Mouse (Mus musculus) intestine, embryonic 14.5 days (tissue): ENCODE results near the gene Ppp1r9a. TPM values are rescaled to one million over a fixed set of nuclear protein-coding genes. Genes with fewer than 3 reads are reported as not detected.
A peak's percentile ranks its signal among the peaks of the same experiment; 100 is the strongest.

Source experiments
- ATAC-seq: fragments of 200-750 bp; cut with Nextera tagmentation; replicated peaks from 2 replicates; pipeline ENCODE4 v1.8.0; 2017; ENCODE audit warnings: low read depth, moderate number of reproducible peaks, moderate TSS enrichment, moderate library complexity; ENCODE audit not compliant: low FRiP score, low TSS enrichment
- DNase-seq: peaks from one replicate; pipeline ENCODE4 v3.0.0-alpha.2; 2018; ENCODE audit warnings: low spot score
- H3K27ac ChIP-seq: fragments of 300-500 bp; sonication (generic); 2 replicates; pipeline ENCODE4 v1.5.1; 2014; ENCODE audit warnings: low read depth, mild to moderate bottlenecking, control low read depth
- H3K27me3 ChIP-seq: fragments of 300-500 bp; sonication (generic); replicated peaks from 2 replicates; pipeline ENCODE4 v1.6.1; 2014; ENCODE audit warnings: low read length, control low read depth; ENCODE audit not compliant: control insufficient read depth, insufficient read depth
- H3K36me3 ChIP-seq: fragments of 300-500 bp; sonication (generic); 2 replicates; pipeline ENCODE4 v1.6.1; 2014; ENCODE audit warnings: low read length, control low read depth; ENCODE audit not compliant: control insufficient read depth, insufficient read depth
- H3K4me1 ChIP-seq: fragments of 300-500 bp; sonication (generic); replicated peaks from 2 replicates; pipeline ENCODE4 v1.6.1; 2014; ENCODE audit warnings: low read length, control low read depth, mixed read lengths; ENCODE audit not compliant: control insufficient read depth, insufficient read depth
- H3K4me2 ChIP-seq: fragments of 300-500 bp; sonication (generic); 2 replicates; pipeline ENCODE4 v1.6.1; 2014; ENCODE audit warnings: low read length
- H3K4me3 ChIP-seq: fragments of 300-500 bp; sonication (generic); 2 replicates; pipeline ENCODE4 v1.5.1; 2014; ENCODE audit warnings: low read depth, low read length, control low read depth, mixed read lengths
- H3K9ac ChIP-seq: fragments of 300-500 bp; sonication (generic); 2 replicates; pipeline ENCODE4 v1.6.1; 2014; ENCODE audit warnings: mild to moderate bottlenecking, low read length
- H3K9me3 ChIP-seq: fragments of 300-500 bp; sonication (generic); 2 replicates; pipeline ENCODE4 v1.6.1; 2016; ENCODE audit warnings: low read length, control low read depth; ENCODE audit not compliant: control insufficient read depth
- WGBS: fragments of 180-500 bp; shearing (Covaris S2); extraction: QIAGEN DNeasy Blood & Tissue Kit; methylation state at CpG from one replicate; pipeline ENCODE4 v1.1.7; 2014; 5-methylcytosine and 5-hydroxymethylcytosine counted together
- polyA plus RNA-seq: library from polyadenylated mRNA; unstranded; fragments of >200 nt; fragmentation: Nextera tagmentation; extraction: Ambion mirVana; gene quantifications from 2 replicates; pipeline ENCODE4 v1.2.1, GENCODE M21; 2014

Ppp1r9a gene
- polyA plus RNA-seq, 1 experiment from 2014 or later: 22.7 TPM

DNA sequence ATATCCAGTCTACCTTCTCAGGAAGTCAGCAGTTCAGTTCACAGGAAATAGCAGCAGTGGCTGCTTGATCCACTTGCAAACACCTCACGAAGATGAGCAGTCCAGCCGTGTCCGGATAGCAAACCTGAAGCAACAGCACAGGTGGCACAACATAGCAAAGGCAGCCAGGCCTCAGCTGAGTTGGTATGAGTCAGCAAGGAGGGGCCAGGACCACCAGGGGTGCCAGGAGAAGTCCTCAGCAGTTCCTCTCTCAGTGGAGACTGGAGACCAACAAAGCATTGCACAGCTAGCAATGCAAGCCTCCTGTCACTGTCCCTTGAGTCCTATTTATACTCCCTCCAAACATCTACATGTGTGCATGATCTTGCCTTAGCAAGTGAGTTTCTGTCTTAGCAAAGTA is 83.0 kb downstream of the Ppp1r9a start:
- 82% methylated on average over 3 of the region's 3 CpGs for WGBS
- Histone ChIP-seq H3K9ac (no peak overlapping the region), H3K27me3 (no peaks in the 10 kb centered on the region), H3K36me3 (no peaks in the 10 kb centered on the region), H3K27ac (no peak overlapping the region), H3K4me1 (peaks cover 13% of the 10 kb centered on the region), H3K4me2 (no peak overlapping the region), H3K9me3 (no peaks in the 10 kb centered on the region), H3K4me3 (no peak overlapping the region)
- ATAC-seq: no peak
- DNase-seq: no peak

DNA sequence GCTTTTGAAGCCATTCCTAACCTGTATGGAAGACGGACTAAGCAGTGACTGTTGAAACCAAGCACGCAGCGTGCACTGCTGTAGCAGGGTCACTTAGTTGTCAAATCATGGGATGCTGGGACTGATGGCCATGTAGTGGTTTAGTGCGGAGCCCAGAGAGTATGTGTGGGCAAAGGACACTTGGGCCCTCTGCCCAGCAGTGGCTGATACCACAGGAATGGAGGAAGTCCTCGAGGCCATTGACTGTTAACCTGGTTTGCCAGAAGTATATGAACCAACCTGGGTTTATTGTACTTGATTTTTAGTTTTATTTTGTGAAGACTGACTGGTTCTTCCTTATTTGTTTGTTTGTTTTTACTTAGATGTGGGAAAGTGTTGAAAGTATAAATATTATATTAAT is 84.4 kb downstream of the Ppp1r9a start:
- WGBS: 96% methylated on average over 5 of the region's 5 CpGs
- ATAC-seq: no peak
- H3K4me1 ChIP-seq: peaks cover 13% of the 10 kb centered on the region

DNA sequence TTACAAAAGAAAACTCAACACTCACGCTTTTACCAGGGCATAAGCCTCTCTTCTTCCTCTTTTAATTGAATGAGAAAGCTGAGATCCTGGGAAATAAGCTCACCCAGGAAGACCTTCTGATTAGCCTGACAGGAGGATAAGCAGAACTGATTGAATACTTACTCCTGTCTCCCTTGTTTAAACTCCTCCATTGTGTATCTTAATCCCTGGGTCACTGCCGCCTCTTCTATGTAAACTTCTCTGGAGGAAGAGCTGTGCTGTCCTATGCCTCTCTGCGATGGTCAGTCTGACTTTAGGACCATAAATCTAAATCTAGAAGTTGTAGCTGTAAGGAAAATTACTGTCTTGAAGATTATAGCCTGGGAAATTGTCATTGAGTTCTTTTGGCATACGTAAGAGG is 86.0 kb downstream of the Ppp1r9a start:
- Histone ChIP-seq H3K9ac (no peak overlapping the region), H3K9me3 (no peaks in the 10 kb centered on the region), H3K4me3 (no peak overlapping the region), H3K27me3 (no peaks in the 10 kb centered on the region), H3K27ac (peak overlapping the region; percentile 51; the same call in 1 of the 2 replicates), H3K4me1 (peaks cover 18% of the 10 kb centered on the region), H3K36me3 (no peaks in the 10 kb centered on the region), H3K4me2 (no peak overlapping the region)
- WGBS: 24% methylated on average over 4 of the region's 4 CpGs
- DNase-seq (no peak), ATAC-seq (no peak)

More for the DNA sequence above, 84.4 kb downstream of the Ppp1r9a start:
- H3K36me3 ChIP-seq: no peaks in the 10 kb centered on the region
- H3K4me3 ChIP-seq: no peak overlapping the region
- H3K4me2 ChIP-seq: no peak overlapping the region
- H3K27ac ChIP-seq: no peak overlapping the region
- H3K27me3 ChIP-seq: no peaks in the 10 kb centered on the region
- DNase-seq: no peak
- H3K9me3 ChIP-seq: no peaks in the 10 kb centered on the region
- no peak overlapping the region for H3K9ac ChIP-seq

DNA sequence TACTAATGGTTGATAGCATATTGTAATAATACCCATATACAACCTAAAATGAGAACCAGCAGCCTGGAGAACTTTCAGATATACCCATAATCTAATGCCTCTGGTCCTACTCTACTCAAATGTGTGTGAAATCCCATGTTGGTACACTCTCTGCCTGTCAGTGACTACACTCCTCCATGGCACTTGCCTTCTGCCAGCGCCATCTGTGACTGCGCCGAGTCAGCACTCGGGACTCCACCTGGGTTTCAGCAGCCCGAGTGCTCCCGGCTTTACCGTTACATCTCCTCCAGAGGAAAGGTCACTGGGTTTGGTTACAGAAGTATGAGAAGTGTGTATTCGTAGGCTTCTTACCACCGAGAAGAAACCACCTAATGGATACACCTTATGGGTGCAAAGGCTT is 89.6 kb downstream of the Ppp1r9a start:
- 95% methylated on average over 9 of the region's 9 CpGs for WGBS
- no peak overlapping the region for H3K4me2 ChIP-seq
- H3K4me1 ChIP-seq: peaks cover 38% of the 10 kb centered on the region
- DNase-seq (no peak), ATAC-seq (no peak)
- no peaks in the 10 kb centered on the region for H3K27me3 ChIP-seq
- no peaks in the 10 kb centered on the region for H3K36me3 ChIP-seq
- no peak overlapping the region for H3K27ac ChIP-seq
- H3K9ac ChIP-seq: no peak overlapping the region
- no peaks in the 10 kb centered on the region for H3K9me3 ChIP-seq
- no peak overlapping the region for H3K4me3 ChIP-seq

DNA sequence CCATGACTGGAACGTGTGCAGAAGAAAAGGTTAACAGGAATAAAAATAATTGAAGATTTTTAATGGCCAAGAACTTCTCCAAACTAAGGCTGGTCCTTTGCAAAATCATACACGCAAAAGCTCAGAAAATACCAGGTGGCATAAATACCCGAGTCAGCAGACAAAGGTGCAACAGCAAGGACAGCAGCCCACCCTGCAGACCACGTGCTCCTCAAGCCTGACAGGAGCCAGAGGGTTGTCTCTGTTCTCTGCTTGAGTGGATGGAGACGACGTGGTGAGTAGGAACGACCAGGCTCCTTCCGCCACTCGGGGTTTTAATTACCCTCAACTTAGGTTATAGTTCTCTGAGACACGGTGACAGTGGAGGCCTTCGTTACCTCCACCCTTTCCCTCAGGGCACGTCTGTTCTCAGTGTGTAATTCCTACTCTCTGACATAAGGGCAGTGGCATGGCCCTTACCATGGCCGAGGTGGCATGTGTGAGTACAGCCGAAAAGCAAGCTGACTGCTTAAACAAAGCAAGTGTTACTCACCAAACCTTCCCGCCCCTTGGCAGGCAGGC is 91.0 kb downstream of the Ppp1r9a start:
- Histone ChIP-seq H3K4me1 (peaks cover 31% of the 10 kb centered on the region), H3K4me3 (no peak overlapping the region), H3K36me3 (no peaks in the 10 kb centered on the region), H3K27me3 (no peaks in the 10 kb centered on the region), H3K27ac (peak overlapping the region; percentile 84), H3K9ac (no peak overlapping the region), H3K4me2 (peak overlapping the region; percentile 16), H3K9me3 (no peaks in the 10 kb centered on the region)
- WGBS: 36% methylated on average over 15 of the region's 15 CpGs
- no peak for DNase-seq
- ATAC-seq: no peak

DNA sequence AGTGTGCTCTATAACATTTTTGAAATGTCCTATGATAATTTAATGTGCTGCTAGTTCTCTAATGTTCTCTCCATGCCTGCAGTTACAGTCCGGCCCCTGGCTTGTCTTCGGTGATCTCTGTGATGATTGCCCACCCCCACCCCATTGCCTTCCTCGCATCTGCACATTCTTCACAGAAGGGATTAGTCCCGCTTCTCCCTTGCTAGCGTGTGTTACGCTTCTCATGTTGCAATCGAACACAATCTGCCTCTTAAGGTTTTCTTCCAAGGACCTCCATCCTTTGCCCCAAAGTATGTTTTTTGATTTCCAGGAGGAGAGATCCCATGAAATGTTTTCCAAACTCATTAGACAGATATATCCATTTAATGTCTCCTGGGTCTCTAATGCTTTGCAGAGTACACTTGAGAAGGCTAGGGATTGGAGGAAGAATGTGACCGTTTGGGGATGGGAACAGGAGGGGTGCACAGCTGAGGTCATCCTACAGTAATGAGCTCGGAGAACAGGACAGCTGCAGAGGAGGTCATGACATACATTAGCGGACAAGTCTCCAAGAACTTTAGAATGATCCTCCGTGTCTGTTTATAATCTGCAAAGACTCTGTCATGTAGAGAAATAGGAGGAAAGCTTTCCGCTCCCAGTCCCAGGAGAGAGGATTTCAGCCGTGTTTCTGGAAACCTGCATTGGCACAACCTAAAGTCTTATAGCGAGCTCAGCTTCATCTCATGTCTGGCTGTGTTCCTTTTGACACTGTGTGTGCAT is 91.6 kb downstream of the Ppp1r9a start:
- 24% methylated on average over 14 of the region's 14 CpGs for WGBS
- ATAC-seq: 0 out of 2 replicates have a peak, but pooled peaks have one; percentile 63
- DNase-seq: no peak

DNA sequence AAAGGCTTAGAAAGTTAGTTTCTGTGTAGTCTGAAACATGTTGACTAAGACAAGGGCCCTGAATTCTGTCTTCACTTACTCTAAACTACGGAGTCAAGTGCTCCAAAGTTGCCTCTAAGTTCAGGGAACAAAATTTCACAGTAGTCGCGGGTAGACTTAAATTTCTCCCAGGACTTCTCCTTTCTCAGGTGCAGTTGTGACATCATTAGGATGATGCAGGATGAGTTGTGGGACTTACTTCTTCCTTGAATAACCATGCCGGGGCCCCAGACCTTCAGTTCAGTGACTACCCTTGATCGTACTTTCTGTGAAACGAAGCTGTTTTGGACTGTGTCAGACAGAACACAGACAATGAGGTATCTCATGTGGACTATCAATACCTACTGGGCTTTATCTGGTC is 94.9 kb downstream of the Ppp1r9a start:
- H3K4me1 ChIP-seq: peaks cover 26% of the 10 kb centered on the region; the same call in 1 of the 2 replicates
- 91% methylated on average over 6 of the region's 6 CpGs for WGBS
- H3K27ac ChIP-seq: no peak overlapping the region
- no peak overlapping the region for H3K4me2 ChIP-seq
- ATAC-seq (no peak), DNase-seq (no peak)
- no peaks in the 10 kb centered on the region for H3K27me3 ChIP-seq
- no peak overlapping the region for H3K4me3 ChIP-seq
- H3K9ac ChIP-seq: no peak overlapping the region
- no peaks in the 10 kb centered on the region for H3K9me3 ChIP-seq
- no peaks in the 10 kb centered on the region for H3K36me3 ChIP-seq

More for the DNA sequence above, 91.6 kb downstream of the Ppp1r9a start:
- no peak overlapping the region for H3K9ac ChIP-seq
- no peaks in the 10 kb centered on the region for H3K9me3 ChIP-seq
- H3K27ac ChIP-seq: peak overlapping the region; percentile 84
- H3K27me3 ChIP-seq: no peaks in the 10 kb centered on the region
- H3K36me3 ChIP-seq: no peaks in the 10 kb centered on the region
- H3K4me3 ChIP-seq: no peak overlapping the region
- H3K4me1 ChIP-seq: peaks cover 26% of the 10 kb centered on the region; the same call in 1 of the 2 replicates
- H3K4me2 ChIP-seq: peak overlapping the region; percentile 16

DNA sequence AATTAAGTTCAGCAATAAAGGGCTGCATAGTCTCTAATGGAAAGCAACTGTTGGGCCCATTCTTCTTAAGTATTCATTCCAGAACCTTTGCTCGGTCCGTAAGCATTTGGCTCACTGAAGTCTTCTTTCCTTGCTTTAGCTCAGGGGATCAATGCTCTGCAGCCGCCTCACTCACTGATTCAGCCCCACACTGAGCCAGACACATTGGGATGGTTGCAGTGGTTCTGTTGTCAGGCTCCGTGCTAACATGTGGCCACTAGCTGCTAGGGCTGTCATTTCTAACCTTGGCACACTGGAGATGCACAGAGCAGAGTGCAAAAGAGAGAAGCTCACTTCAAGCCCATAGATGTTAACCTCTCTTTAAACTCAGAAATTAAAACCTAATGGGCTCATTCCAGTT is 96.2 kb downstream of the Ppp1r9a start:
- H3K27ac ChIP-seq: no peak overlapping the region
- H3K4me2 ChIP-seq: no peak overlapping the region
- 56% methylated on average over 4 of the region's 4 CpGs for WGBS
- H3K4me1 ChIP-seq: peaks cover 18% of the 10 kb centered on the region; the same call in 1 of the 2 replicates
- no peaks in the 10 kb centered on the region for H3K36me3 ChIP-seq
- H3K9ac ChIP-seq: no peak overlapping the region
- no peak overlapping the region for H3K4me3 ChIP-seq
- H3K27me3 ChIP-seq: no peaks in the 10 kb centered on the region
- DNase-seq (no peak), ATAC-seq (no peak)
- H3K9me3 ChIP-seq: no peaks in the 10 kb centered on the region

DNA sequence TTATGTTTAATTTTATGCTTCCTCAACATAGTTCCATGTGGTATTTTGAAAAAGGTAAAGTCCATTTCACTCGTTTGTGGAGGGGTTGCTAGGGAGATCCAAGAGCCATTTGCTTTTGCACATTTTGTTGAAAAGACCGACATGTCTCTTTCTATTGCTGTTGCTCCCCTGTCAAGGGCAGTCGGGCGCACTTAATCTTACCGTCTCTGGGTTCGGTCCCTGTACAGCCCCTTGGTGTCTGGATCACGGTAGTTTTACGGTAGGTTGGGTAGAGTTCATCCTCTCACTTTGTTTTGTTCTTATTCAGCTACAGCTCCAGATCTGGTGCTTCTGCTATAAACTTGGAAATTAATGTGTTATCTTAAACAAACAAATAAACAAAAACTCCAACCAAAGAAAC is 98.1 kb downstream of the Ppp1r9a start:
- Histone ChIP-seq H3K27ac (no peak overlapping the region), H3K36me3 (no peaks in the 10 kb centered on the region), H3K27me3 (no peaks in the 10 kb centered on the region), H3K4me1 (peaks cover 8% of the 10 kb centered on the region; the same call in 1 of the 2 replicates), H3K9ac (no peak overlapping the region), H3K9me3 (no peaks in the 10 kb centered on the region), H3K4me3 (no peak overlapping the region), H3K4me2 (no peak overlapping the region)
- WGBS: 76% methylated on average over 8 of the region's 8 CpGs
- ATAC-seq (no peak), DNase-seq (no peak)
